Mouse (Mus musculus) neural tube, embryonic 14.5 days (tissue): ENCODE results near the gene St6gal1. TPM values are rescaled to one million over a fixed set of nuclear protein-coding genes. Genes with fewer than 3 reads are reported as not detected.

Source experiments
- ATAC-seq: fragments of 200-750 bp; cut with Nextera tagmentation; 2 replicates; pipeline ENCODE4 v1.8.0; 2017; ENCODE audit warnings: low read depth, mild to moderate bottlenecking, moderate TSS enrichment, moderate library complexity
- H3K27ac ChIP-seq: fragments of 300-500 bp; sonication (generic); 2 replicates; pipeline ENCODE4 v1.5.1; 2014; ENCODE audit warnings: low read depth, mild to moderate bottlenecking, control low read depth, low read length, moderate library complexity, mixed read lengths
- H3K27me3 ChIP-seq: fragments of 300-500 bp; sonication (generic); 2 replicates; pipeline ENCODE4 v1.6.1; 2014; ENCODE audit warnings: low read length; ENCODE audit not compliant: control insufficient read depth, insufficient read depth
- H3K36me3 ChIP-seq: fragments of 300-500 bp; sonication (generic); 2 replicates; pipeline ENCODE4 v1.6.1; 2014; ENCODE audit warnings: low read length, mixed read lengths; ENCODE audit not compliant: control insufficient read depth, insufficient read depth
- H3K4me1 ChIP-seq: fragments of 300-500 bp; sonication (generic); 2 replicates; pipeline ENCODE4 v1.6.1; 2014; ENCODE audit warnings: low read length; ENCODE audit not compliant: control insufficient read depth, insufficient read depth
- H3K4me2 ChIP-seq: fragments of 300-500 bp; sonication (generic); 2 replicates; pipeline ENCODE4 v1.6.1; 2014; ENCODE audit warnings: mild to moderate bottlenecking, low read depth, low read length, control low read depth
- H3K4me3 ChIP-seq: fragments of 300-500 bp; sonication (generic); 2 replicates; pipeline ENCODE4 v1.5.1; 2014; ENCODE audit warnings: low read depth, low read length, control low read depth, mixed read lengths
- H3K9ac ChIP-seq: fragments of 300-500 bp; sonication (generic); replicated peaks from 2 replicates; pipeline ENCODE4 v1.6.1; 2014; ENCODE audit warnings: low read depth, mild to moderate bottlenecking, control low read depth, low read length, mixed read lengths
- H3K9me3 ChIP-seq: fragments of 300-500 bp; sonication (generic); 2 replicates; pipeline ENCODE4 v1.6.1; 2016; ENCODE audit warnings: low read length; ENCODE audit not compliant: control insufficient read depth
- WGBS: fragments of 180-500 bp; shearing (Covaris S2); extraction: QIAGEN DNeasy Blood & Tissue Kit; methylation state at CpG from one replicate; pipeline ENCODE4 v1.1.7; 2014; 5-methylcytosine and 5-hydroxymethylcytosine counted together
- polyA plus RNA-seq: library from polyadenylated mRNA; unstranded; fragments of >200 nt; fragmentation: Nextera tagmentation; extraction: Ambion mirVana; gene quantifications from 2 replicates; pipeline ENCODE4 v1.2.1, GENCODE M21; 2014

Gene St6gal1
- polyA plus RNA-seq, 1 experiment from 2014 or later: 23.0 TPM

GRCm38 (mm10) chr16:23264999-23265398, 40.5 kb downstream of the St6gal1 start:
- Histone ChIP-seq H3K4me3 (no peak overlapping the region), H3K9me3 (no peaks in the 10 kb centered on the region), H3K4me1 (peaks cover 4% of the 10 kb centered on the region), H3K27ac (no peak overlapping the region), H3K9ac (no peak overlapping the region), H3K4me2 (no peak overlapping the region), H3K27me3 (no peaks in the 10 kb centered on the region), H3K36me3 (no peaks in the 10 kb centered on the region)
- no peak for ATAC-seq
- 89% methylated on average over 12 of the region's 12 CpGs for WGBS

- 61% methylated on average over 6 of the region's 6 CpGs for WGBS
- no peak overlapping the region for H3K9ac ChIP-seq
- no peak overlapping the region for H3K27ac ChIP-seq
- no peak overlapping the region for H3K4me3 ChIP-seq
- H3K4me2 ChIP-seq: no peak overlapping the region
- peaks cover 9% of the 10 kb centered on the region for H3K4me1 ChIP-seq
- ATAC-seq: no peak
- H3K27me3 ChIP-seq: no peaks in the 10 kb centered on the region
- H3K9me3 ChIP-seq: no peaks in the 10 kb centered on the region
- no peaks in the 10 kb centered on the region for H3K36me3 ChIP-seq
Observed at GRCm38 (mm10) chr16:23265481-23265880, 40.9 kb downstream of the St6gal1 start.

DNA sequence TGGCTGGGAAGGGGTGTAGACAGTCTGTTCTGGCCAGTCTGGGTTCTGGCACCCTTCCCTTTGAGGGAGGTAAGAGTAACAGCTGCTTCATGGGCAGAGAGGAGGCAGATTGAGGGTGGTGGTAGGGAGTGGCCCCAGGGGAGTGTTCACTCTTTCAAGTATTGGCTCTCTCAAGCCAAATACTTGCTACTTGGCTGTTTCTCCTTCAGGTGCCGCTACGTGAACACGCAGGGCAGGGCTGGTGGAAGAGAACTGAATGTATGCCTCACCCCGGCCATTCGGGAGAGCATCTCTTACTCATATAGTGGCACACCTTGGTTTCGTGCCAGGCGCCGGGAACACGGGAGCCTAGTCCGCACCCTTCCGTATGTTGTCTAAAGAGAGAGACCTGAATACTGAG, 41.8 kb downstream of the St6gal1 start:
- no peak overlapping the region for H3K9ac ChIP-seq
- no peak overlapping the region for H3K4me2 ChIP-seq
- WGBS: 93% methylated on average over 11 of the region's 11 CpGs
- H3K4me3 ChIP-seq: no peak overlapping the region
- no peak for ATAC-seq
- peaks cover 15% of the 10 kb centered on the region for H3K4me1 ChIP-seq
- no peak overlapping the region for H3K27ac ChIP-seq
- H3K36me3 ChIP-seq: no peaks in the 10 kb centered on the region
- no peaks in the 10 kb centered on the region for H3K27me3 ChIP-seq
- H3K9me3 ChIP-seq: no peaks in the 10 kb centered on the region

DNA sequence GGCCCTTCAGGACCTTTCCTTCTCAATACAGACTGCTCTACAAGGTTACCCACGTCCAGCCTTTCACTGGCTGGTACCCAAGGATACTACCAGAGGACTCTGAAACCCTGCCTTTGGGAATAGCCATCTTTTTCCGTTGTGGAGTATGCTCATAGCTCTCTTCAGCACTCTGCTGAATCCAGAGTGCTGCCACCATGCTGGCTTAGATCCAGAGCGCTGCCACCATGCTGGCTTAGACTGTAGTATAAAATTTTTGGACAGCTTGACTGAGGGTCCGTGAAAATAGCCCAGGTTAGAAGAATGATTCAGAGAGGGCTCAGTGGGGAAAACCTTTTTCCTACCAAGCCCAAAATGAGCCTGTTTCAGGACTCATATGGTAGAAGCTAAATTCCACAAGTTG, 42.4 kb downstream of the St6gal1 start:
- Histone ChIP-seq H3K9ac (no peak overlapping the region), H3K4me3 (no peak overlapping the region), H3K9me3 (no peaks in the 10 kb centered on the region), H3K27ac (no peak overlapping the region), H3K4me2 (no peak overlapping the region), H3K4me1 (peaks cover 15% of the 10 kb centered on the region), H3K36me3 (no peaks in the 10 kb centered on the region), H3K27me3 (no peaks in the 10 kb centered on the region)
- WGBS: 82% methylated on average over 4 of the region's 4 CpGs
- no peak for ATAC-seq

DNA sequence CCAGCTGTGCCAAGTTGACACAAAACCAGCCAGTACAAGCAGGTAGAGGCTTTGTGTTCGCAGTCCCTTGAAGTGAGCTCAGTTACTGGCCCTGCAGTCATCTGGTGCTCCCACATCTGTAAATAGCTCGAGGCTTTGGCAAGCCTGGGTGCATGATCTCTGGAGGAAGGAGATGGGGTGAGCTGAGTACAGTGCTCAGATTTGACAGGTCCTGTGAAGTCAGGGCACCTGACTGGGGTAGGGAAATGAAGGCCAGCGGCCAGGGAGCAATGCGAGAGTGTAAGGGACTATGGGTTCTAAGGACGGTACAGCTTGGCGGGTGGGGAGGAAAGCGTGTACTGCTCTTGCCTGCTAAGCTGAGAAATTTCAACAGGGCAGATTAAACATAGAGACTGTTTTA, 43.7 kb downstream of the St6gal1 start:
- 92% methylated on average over 7 of the region's 7 CpGs for WGBS
- Histone ChIP-seq H3K9ac (no peak overlapping the region), H3K9me3 (no peaks in the 10 kb centered on the region), H3K27me3 (no peaks in the 10 kb centered on the region), H3K4me1 (peaks cover 15% of the 10 kb centered on the region), H3K4me2 (no peak overlapping the region), H3K36me3 (no peaks in the 10 kb centered on the region), H3K4me3 (no peak overlapping the region), H3K27ac (no peak overlapping the region)
- no peak for ATAC-seq

GRCm38 (mm10) chr16:23269056-23269983, 44.8 kb downstream of the St6gal1 start:
- WGBS: 85% methylated on average over 17 of the region's 17 CpGs
- Histone ChIP-seq H3K27ac (no peak overlapping the region), H3K36me3 (no peaks in the 10 kb centered on the region), H3K4me2 (no peak overlapping the region), H3K9me3 (no peaks in the 10 kb centered on the region), H3K4me3 (no peak overlapping the region), H3K27me3 (no peaks in the 10 kb centered on the region), H3K4me1 (peaks cover 15% of the 10 kb centered on the region), H3K9ac (no peak overlapping the region)
- no peak for ATAC-seq

- H3K27me3 ChIP-seq: no peaks in the 10 kb centered on the region
- peaks cover 15% of the 10 kb centered on the region for H3K4me1 ChIP-seq
- 22% methylated on average over 10 of the region's 10 CpGs for WGBS
- no peak overlapping the region for H3K27ac ChIP-seq
- peak; percentile 48; the same call in 1 of the 2 replicates for ATAC-seq
- no peaks in the 10 kb centered on the region for H3K9me3 ChIP-seq
- no peak overlapping the region for H3K4me2 ChIP-seq
- H3K9ac ChIP-seq: no peak overlapping the region
- no peak overlapping the region for H3K4me3 ChIP-seq
- H3K36me3 ChIP-seq: no peaks in the 10 kb centered on the region
Observed at GRCm38 (mm10) chr16:23269984-23270912, 45.7 kb downstream of the St6gal1 start.

- no peak overlapping the region for H3K9ac ChIP-seq
- no peak overlapping the region for H3K4me3 ChIP-seq
- H3K9me3 ChIP-seq: no peaks in the 10 kb centered on the region
- H3K4me1 ChIP-seq: peaks cover 15% of the 10 kb centered on the region
- WGBS: 10% methylated on average over 3 of the region's 3 CpGs
- H3K36me3 ChIP-seq: no peaks in the 10 kb centered on the region
- H3K4me2 ChIP-seq: no peak overlapping the region
- ATAC-seq: peak; percentile 44; the same call in 1 of the 2 replicates
- no peak overlapping the region for H3K27ac ChIP-seq
- no peaks in the 10 kb centered on the region for H3K27me3 ChIP-seq
Observed at GRCm38 (mm10) chr16:23270913-23271253, 46.3 kb downstream of the St6gal1 start.
